Mouse (Mus musculus) layer of hippocampus, adult 2 months (tissue): ENCODE measurements around the gene Papln. TPM values are rescaled to one million over a fixed set of nuclear protein-coding genes. Genes with fewer than 3 reads are reported as not detected.
A peak's percentile ranks its signal among the peaks of the same experiment; 100 is the strongest.

Source experiments
- DNase-seq, 2 experiments: peaks; one replicate each; pipeline ENCODE4 v3.0.0; 2022; ENCODE audit warnings: low spot score in 2 of 2
- H3K27ac ChIP-seq: fragments of 200-600 bp; 2 replicates; pipeline ENCODE4 v1.8.1; 2022
- H3K4me3 ChIP-seq: fragments of 200-600 bp; 2 replicates; pipeline ENCODE4 v1.8.1; 2022; ENCODE audit warnings: mild to moderate bottlenecking
- CTCF ChIP-seq: fragments of 200-600 bp; conservative IDR thresholded peaks from 2 replicates; pipeline ENCODE4 v1.8.1; 2022; ENCODE audit warnings: antibody characterized with exemption, mild to moderate bottlenecking, moderate library complexity
- total RNA-seq, 2 experiments: library from RNA; stranded (reverse); gene quantifications; 2 replicates each; pipeline ENCODE4 v1.2.3; 2021

Gene Papln
- total RNA-seq, 2 experiments from 2014 or later = 2.4 to 4.0 TPM

DNA sequence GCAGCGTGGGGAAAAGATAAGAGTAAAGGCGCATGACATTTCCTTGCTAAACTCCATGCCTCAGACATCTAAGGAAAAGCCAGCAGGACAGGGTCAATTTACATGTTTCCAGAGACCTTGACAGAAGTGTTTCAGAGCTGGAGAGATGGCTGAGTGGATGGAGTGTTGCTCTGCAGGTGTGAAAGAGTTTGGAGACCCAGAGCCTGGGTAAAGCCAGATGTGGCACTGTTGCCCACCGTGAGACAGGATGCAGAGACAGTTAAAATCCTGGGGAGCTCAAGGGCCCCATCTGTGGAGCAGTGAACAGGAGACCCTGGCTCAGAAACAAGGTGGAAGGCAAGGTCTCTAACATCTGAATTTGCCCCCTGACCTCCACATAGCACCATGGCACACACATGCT, 19.7 kb upstream of the Papln start:
- TF ChIP-seq CTCF = no peak
- DNase-seq = no peak
- H3K4me3 ChIP-seq = no peak overlapping the region
- no peak overlapping the region for H3K27ac ChIP-seq

GRCm38 (mm10) chr12:83749186-83749585, 14.2 kb upstream of the Papln start:
- TF ChIP-seq CTCF = no peak
- DNase-seq = no peak
- Histone ChIP-seq H3K4me3 (no peak overlapping the region), H3K27ac (no peak overlapping the region)

- no peak for TF ChIP-seq CTCF
Observed at GRCm38 (mm10) chr12:83752495-83752894, 10.9 kb upstream of the Papln start.

DNA sequence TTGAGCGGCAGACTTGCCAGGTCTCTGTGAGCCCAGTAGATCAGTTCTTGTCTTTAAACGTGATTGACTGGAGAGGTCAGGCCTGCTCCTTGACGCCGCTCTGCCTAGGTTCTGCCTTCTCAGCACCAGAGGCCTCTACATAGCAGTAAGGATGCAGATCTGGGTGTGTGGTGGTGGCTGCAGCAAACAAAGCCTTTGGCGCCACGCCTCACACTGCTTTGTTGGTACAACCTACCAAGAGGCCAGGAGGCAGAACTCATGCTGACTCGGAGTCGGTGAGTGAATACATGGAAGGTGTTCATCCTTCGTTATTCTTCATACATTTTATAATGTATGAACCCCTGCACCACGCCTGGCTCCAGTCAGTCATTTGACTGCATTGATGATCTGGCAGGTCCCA, 4.7 kb upstream of the Papln start:
- DNase-seq = no peak
- no peak for TF ChIP-seq CTCF
- no peak overlapping the region for H3K27ac ChIP-seq

More at GRCm38 (mm10) chr12:83752495-83752894, 10.9 kb upstream of the Papln start:
- DNase-seq = no peak
- H3K27ac ChIP-seq = no peak overlapping the region
- H3K4me3 ChIP-seq = no peak overlapping the region

DNA sequence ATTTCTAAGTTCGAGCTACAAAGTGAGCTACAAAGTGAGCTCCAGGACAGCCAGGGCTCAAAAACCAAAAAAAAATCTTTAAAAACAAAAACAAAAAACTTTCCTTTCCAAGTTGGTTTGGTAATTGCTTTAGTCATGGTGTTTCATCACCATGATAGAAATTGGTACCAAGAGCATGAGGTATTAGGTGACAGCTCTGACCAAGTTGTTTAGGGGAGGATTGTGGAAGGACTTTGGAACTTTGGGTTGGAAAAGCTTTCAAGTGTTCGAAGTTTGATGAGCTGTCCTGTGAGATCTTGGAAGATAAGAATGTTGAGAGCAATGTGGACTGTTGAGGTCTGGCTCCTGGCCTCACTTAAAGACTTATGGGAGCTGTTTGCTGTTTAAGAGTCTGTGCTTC, 3.2 kb upstream of the Papln start:
- no peak for DNase-seq
- no peak for TF ChIP-seq CTCF
- no peak overlapping the region for H3K27ac ChIP-seq
- H3K4me3 ChIP-seq = no peak overlapping the region

More for the DNA sequence above, 4.7 kb upstream of the Papln start:
- H3K4me3 ChIP-seq = no peak overlapping the region

DNA sequence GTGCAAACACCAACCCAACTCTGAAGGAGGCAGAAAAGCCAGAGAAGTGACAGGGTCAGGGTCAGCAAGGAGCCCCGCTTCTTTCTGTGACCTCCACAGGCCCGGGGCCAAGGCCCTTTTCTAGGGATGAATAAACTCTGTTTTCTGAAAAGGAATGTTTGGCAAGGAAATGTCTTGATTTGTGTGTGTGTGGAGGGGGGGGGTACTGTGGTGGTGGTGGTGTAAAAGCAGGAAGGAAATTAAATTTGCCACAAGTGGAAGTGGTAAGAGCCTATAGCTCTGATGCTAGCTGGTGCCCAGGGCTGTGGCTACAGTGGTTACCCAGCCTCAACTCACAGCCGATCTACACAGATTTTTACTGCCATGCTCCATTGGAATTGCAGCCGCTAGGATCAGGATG, 728 bp upstream of the Papln start:
- no peak for TF ChIP-seq CTCF
- Histone ChIP-seq H3K27ac (no peak overlapping the region), H3K4me3 (no peak overlapping the region)
- no peak for DNase-seq

DNA sequence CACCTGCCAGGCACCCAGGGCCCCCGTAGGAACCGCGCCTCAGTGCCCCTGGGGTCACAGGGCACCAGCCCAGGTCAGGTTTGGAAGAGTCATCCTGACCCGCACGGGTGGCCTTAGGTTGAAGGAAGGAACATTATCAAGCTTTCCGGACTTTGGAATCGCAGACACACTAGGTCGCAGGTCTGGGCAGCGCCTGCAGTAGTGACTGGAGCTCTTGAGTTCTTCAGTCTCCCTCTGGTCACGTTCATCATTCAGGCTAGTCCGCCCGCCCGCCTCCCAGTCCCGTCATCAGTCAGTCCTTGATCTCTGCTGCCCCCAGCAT, 571 bp downstream of the Papln start:
- no peak for DNase-seq
- peak overlapping the region; percentile 50; the same call in 1 of the 2 replicates for H3K4me3 ChIP-seq
- no peak for TF ChIP-seq CTCF
- H3K27ac ChIP-seq = no peak overlapping the region

- H3K4me3 ChIP-seq = no peak overlapping the region
- no peak overlapping the region for H3K27ac ChIP-seq
- no peak for TF ChIP-seq CTCF
- DNase-seq = no peak
Observed at GRCm38 (mm10) chr12:83764519-83764918, 1.1 kb downstream of the Papln start.

DNA sequence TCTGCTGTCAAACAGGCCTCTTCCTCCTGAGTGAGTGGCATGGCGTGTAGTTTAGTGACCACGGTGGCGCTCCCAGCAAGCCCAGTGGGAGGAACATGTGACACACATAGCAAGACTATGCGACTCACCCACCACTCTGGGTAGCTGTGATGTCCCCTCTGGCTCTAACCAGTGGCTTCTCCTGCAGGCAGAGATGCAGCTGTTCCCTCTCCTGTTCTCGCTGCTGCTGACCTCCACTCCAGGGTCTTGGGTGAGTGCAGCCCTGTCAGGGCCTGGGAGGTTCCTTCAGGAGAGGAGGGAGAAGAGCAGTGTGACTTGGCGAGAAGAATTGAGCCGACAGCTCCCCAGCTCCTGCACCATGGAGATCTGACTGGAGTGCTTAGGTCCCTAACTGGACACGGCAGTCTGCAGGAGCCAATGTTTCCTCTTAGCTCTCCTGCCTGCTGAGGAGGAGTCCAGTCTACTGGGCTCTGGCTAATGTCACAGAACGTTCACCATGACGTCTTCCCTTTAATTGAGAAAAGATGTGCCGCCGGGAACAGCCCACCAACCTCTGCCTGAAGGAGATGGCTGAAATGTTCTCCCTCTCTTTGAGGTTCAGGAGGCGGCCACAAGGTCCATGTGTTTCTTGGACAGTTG, 2.6 kb downstream of the Papln start:
- Histone ChIP-seq H3K27ac (no peak overlapping the region), H3K4me3 (no peak overlapping the region)
- no peak for TF ChIP-seq CTCF
- DNase-seq = no peak

- no peak for TF ChIP-seq CTCF
Observed at GRCm38 (mm10) chr12:83767833-83768232, 4.4 kb downstream of the Papln start.

DNA sequence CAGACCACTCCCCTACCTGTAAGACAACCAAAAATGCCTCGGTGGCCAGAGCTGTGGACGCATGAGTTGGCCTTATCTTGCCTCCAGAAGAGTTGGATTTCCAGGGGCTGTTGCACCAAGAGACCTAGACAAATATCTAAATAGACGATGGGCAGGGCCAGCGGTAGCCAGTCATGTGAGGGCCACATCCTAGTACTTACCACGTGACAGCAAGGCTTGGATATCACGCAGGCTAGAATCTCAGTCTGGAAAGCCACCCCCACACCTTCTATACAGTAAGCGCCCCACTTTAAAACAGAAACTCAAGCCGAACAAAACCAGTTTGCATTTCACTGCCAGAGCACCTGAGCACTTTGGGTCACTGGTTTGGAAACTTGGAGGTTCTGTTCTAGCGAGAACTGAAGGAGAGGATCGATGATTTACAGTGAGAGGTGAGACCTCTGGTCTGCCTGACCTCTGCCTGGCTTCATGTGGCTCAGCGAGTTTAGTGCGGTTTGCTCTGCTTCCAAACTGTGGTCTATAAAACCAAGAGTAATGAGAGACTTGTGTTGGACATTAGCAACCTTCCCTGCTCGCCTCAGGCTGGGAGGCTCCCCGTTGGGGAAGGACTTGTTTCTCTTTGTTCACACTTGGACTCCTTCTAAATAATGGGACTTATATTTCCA, 4.9 kb downstream of the Papln start:
- TF ChIP-seq CTCF = no peak
- Histone ChIP-seq H3K4me3 (no peak overlapping the region), H3K27ac (no peak overlapping the region)
- no peak for DNase-seq

More at GRCm38 (mm10) chr12:83767833-83768232, 4.4 kb downstream of the Papln start:
- Histone ChIP-seq H3K4me3 (no peak overlapping the region), H3K27ac (no peak overlapping the region)
- no peak for DNase-seq

- TF ChIP-seq CTCF = peak; percentile 85
- peak; percentile 32 to 53 for DNase-seq
Observed at GRCm38 (mm10) chr12:83770418-83771256, 7.2 kb downstream of the Papln start.

GRCm38 (mm10) chr12:83775621-83776020, 12.2 kb downstream of the Papln start:
- H3K4me3 ChIP-seq = no peak overlapping the region
- H3K27ac ChIP-seq = no peak overlapping the region
- no peak for DNase-seq
- no peak for TF ChIP-seq CTCF

More at GRCm38 (mm10) chr12:83770418-83771256, 7.2 kb downstream of the Papln start:
- Histone ChIP-seq H3K27ac (no peak overlapping the region), H3K4me3 (no peak overlapping the region)

GRCm38 (mm10) chr12:83776766-83777165, 13.3 kb downstream of the Papln start:
- no peak overlapping the region for H3K4me3 ChIP-seq
- no peak for TF ChIP-seq CTCF
- DNase-seq = no peak
- no peak overlapping the region for H3K27ac ChIP-seq
